Mouse (Mus musculus) fat pad, adult 2 months (tissue): ENCODE results near the gene Rora.

Source experiments
- DNase-seq: peaks from one replicate; pipeline ENCODE4 v3.0.0-alpha.2; 2011; ENCODE audit warnings: low read depth, low spot score; ENCODE audit errors: extremely low read depth

The Rora gene

DNA sequence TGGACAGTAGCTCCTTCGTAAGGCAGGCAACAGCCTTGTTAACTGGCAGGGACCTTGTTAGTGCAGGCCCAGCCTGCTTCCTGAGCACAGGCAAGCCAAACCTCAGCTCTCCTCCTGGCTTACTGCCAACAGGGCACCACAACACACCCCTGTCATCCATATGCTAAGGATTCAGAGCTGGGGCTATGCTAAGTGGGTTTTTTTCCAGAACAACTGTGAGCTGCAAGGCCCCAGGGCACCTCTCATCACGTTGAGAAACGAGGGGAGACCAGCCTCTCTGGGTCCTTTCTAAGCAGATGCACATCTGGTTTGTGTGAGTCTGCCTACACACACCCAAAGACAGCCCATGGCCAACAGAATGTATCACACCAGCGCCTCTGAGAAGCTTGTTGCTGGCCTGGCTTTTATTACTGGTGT lies 289.0 kb downstream of the Rora start:
- DNase-seq, result no peak

GRCm38 (mm10) chr9:68944026-68944425 lies 290.4 kb downstream of the Rora start:
- DNase-seq, result no peak

- DNase-seq, result no peak
Observed at GRCm38 (mm10) chr9:68947707-68948106, 294.1 kb downstream of the Rora start.

DNA sequence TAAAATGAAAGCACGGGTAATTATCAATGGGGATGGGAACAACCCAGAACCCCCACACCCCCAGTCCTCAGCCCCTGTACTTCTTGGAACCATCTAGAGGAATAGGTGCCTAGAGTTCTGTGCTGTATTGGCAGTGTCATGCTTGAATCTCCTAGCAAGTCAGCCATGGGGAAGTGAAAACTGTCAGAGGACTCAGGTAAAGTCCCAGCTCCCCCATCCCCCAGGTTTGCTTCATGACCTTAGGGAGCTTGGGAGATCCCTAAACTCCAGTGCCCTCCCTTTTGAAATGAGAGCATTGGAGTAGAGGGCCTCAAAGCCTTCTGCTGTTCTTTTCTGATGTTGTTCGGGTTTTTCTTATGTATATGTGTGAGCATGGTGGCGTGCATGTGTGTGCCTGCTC lies 294.6 kb downstream of the Rora start:
- no peak for DNase-seq

- no peak for DNase-seq
Observed at GRCm38 (mm10) chr9:68956210-68956874, 302.8 kb downstream of the Rora start.

DNA sequence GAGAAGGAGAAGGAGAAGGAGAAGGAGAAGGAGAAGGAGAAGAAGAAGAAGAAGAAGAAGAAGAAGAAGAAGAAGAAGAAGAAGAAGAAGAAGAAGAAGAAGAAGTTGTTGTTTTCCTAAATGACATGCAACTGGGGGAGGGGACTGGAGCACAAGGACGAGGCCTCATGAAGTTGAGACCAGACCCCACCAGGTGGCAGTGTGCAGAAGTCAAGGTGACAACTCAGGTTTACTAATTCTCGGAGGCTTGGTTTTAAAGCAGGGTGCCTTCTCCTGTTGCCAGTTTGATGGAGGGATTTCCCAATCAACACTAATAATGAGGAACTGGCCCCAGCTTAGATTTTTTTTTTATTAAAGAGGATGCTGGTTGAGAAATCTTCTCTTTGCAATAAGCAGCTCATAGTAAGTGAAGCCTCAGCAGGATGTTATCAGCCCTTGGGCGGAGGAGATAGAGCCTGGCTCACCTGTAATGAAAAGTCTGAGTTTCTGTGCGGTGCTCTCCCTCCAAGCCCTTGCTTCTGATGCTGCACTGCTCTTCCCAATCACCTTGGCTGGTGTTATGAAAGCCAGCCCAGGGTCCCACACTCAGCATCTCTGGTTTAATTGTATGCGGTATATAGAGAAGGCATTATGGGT lies 303.5 kb downstream of the Rora start:
- DNase-seq, result no peak

DNA sequence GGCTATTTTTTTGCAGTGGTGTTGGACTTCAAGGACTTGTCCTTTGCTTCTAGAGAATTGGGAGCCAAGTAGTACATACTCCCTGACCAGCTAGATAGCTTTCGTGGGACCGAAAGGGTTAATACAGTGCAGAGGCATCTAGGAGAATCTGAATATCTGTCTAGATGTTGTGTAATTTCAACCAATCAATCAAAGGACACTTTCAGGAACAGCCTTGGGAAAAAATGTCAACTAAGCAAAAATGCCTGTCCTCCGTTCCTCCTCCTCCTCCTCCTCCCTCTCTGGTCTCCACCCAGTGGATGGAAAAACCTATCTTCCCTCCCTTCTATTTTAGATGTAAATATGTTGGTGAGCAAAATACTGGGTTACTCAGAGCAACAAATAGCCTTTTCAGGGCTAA lies 304.2 kb downstream of the Rora start:
- DNase-seq, result no peak

DNA sequence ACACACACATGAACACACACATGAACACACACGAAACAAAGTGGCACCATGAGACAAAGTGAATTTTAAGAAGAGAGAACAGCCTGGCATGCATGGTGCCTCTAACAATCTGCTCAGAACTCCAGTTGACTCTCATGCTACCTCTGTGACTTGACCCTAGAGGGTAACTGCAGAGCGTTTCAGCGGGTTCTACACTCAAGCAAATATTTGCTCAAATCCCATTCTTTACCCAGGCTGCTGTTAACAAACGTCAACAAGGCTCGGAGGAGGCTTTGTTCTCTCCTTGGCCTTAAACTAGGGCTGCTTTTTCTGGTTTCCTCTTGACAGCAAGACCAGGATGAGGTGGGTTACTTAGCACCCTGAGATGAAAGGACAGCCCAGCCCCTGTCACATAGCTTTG lies 305.3 kb downstream of the Rora start:
- no peak for DNase-seq

DNA sequence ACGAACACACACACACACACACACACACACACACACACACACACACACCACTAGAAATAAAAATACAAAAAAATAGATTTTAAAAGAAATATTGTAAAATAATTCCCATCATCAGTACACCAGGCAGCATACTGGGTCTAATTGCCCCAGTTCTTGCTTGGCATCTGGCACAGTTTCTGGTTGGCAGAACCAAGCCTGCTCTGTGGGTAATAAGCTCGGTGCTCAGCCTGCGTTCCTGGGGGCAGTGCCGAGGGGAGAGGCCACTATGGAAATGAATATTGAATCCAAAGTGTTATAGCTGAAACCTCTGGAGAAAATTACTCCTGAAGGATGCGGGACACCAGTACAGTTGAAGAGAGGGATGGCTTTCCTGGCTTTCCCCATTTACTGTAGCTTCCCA lies 310.3 kb downstream of the Rora start:
- DNase-seq, result no peak

- no peak for DNase-seq
Observed at GRCm38 (mm10) chr9:68966540-68966939, 313.0 kb downstream of the Rora start.

DNA sequence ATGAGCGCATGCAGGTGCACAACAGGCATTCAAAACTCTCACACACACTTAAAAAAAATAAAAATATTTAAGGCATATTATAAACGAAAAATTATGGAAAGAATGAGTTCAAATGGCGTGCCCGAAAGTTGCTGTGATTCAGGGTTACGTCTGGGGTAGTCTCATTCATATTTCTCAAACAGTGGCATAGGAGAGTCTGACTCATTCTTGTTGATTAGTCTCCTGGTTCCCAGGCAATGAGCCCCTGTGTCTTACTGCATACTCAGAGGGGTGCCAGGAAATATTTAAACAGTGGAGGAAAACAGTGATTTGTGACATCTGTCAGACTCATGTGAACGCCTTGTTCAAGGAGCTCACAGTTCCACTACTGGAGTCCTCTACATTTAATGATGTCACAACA lies 316.5 kb downstream of the Rora start:
- DNase-seq, result no peak

- DNase-seq, result no peak
Observed at GRCm38 (mm10) chr9:68972277-68972676, 318.7 kb downstream of the Rora start.

DNA sequence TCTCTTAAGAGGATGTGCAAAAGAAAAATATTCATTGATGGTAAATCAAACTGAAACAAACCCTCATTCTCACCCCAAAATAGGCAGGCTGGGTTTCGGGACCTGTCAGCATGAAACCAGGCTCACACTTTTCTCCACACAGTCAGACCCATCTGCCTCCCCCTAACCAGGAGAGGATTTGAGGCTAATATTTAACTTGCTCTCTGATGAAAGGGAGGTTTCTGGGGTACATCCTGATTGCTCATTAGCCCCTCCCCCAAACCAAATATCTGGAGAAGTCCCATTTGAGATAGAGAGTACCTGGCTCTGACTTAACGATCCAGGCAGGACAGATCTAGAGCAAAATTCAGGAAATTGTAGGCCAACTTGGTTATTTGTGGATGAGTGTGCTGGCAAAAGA lies 320.9 kb downstream of the Rora start:
- no peak for DNase-seq

GRCm38 (mm10) chr9:68976136-68976535 lies 322.6 kb downstream of the Rora start:
- no peak for DNase-seq

DNA sequence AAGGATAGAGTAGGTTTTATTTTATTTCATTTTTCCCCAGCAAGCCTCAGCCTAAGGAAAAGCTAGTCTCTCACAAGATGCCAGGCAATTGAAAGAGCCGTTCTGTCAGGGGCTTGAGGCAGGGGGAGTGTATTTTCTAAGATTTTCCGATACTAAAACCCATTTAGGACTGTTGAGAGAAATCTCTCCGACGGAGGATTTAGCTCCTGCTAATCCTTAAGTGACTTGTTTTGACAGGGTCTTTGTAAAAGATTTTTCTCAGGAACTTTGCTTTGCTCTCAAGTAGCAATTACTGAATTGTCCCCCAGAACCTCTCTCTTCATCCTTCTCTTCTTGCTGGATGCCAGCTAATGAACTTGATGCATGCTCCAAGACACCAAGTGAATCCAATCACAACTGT lies 323.3 kb downstream of the Rora start:
- no peak for DNase-seq

GRCm38 (mm10) chr9:68978656-68979055 lies 325.1 kb downstream of the Rora start:
- DNase-seq, result no peak

- no peak for DNase-seq
Observed at GRCm38 (mm10) chr9:68980041-68980440, 326.5 kb downstream of the Rora start.

DNA sequence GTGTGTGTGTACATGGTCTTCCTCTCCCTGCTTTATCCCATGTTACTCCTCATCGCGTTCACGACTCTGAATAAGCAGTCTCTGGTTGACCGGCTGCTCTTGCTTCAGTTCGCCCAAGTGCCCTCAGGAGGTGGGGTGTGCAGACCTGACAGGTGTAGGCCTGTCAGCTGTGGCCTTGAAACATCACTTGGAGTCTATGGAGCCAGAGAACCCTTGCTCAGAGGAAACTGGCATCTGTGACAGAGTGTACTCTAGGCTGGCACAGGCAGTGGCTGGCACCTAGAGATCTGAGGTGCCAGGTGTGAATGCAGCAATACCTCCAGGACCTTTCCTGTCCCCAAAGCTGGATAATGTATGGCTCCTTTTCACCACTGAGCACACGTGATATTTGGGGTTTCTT lies 331.5 kb downstream of the Rora start:
- DNase-seq, result peak; percentile 65

- DNase-seq, result no peak
Observed at GRCm38 (mm10) chr9:68985796-68986195, 332.2 kb downstream of the Rora start.

DNA sequence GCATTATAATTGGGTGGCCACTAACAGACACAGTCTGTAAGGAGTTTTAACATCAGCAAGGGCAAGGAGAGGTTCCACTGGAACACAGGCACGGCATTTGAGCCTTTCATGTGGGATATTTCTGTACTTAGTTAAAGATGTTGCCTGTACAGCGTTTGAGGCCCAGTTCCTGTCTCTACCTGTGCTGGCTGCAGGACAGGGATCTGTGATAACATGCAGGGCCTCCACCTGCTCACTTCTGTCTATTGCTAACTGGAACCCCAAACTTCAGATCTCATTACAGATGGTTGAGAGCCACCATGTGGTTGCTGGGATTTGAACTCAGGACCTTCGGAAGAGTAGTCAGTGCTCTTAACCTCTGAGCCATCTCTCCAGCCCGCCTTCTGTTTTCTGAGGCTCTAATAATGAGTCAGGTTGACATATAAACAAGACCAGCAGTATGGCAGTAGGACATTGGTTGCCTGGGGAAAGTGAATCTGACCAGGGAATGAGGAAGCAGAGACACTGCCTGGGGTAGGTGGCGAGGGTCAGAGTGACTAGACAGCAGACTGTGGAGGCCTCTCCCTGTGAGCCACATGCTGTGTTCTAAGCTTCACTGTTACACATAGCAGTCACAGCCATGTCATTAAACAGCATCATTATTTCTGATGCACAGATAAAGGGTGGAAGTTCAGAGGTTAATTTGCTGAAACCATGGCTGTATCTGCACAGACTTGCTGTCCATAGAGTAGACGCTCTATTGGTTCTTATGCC lies 333.9 kb downstream of the Rora start:
- DNase-seq, result no peak

DNA sequence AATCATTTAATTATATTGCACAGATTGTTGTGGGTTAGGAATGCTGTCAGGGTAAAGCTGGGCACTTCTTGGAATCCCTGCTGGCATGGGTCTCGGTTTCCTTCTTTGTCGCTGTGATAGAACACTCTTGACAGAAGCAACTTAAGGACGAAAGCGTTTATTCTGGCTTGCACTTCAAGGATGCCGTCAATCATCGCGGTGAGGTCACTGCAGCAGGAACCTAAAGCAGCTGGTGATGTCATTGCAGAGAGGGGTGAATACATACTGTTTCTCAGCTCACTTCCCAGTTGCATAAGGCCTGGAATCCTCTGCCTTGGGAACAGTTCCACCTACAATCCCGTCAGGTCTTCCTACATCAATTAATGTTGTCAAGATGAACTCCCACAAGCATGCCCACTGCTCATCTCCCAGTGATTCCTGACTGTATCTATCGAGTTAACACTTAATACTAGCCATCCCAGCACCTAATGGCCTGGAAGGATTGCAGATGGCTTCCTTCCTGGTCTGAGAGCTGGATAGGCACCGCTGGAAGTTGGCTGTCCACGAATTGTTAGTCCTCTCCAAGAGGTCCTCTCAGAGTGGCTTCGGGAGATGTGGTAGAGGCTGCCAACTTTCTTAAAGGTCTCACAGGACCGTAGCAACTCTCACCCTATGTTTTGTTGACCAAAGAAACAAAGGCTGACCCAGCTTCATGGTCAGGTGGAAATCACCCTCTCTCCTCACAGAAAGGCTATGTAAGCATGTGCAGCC lies 334.8 kb downstream of the Rora start:
- DNase-seq, result no peak
